Mouse (Mus musculus): Measurements from ENCODE around the gene Gm6763. TPM values are rescaled to one million over a fixed set of nuclear protein-coding genes. Genes with fewer than 3 reads are reported as not detected.
"Not testable (repeated sequence)": the region's sequence is repeated elsewhere in the genome, so short reads cannot be mapped to it uniquely, and the experiment has no call there.

Gene Gm6763
- not detected for total RNA-seq (2021)
- long read RNA-seq, experiment 1, result 0 reads
- long read RNA-seq, experiment 2, result 0 reads

DNA sequence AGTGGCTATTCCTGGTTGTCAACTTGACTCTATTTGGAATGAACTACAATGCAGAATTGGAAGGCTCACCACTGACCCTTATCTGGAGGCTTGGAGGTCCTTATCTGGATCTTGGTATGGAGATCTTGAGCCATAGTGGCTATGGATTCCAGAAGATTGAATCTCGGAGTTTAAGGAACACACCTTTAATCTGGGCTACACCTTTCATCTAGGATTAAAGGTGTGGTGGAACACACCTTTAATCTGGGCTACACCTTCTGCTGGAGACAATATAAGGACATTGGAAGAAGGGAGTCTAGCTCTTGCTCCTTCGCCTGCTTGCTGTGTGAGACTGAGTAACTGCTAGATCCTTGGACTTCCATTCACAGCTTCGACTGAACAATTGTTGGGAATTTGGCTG is at the start of gene Gm6763:
TSS of gene Gm6763 (plus strand) at position 301 of the 400 bp plus-strand sequence.
- DNase-seq (ENCODE audit: low spot score in 2 of 2), result not testable (repeated sequence)

DNA sequence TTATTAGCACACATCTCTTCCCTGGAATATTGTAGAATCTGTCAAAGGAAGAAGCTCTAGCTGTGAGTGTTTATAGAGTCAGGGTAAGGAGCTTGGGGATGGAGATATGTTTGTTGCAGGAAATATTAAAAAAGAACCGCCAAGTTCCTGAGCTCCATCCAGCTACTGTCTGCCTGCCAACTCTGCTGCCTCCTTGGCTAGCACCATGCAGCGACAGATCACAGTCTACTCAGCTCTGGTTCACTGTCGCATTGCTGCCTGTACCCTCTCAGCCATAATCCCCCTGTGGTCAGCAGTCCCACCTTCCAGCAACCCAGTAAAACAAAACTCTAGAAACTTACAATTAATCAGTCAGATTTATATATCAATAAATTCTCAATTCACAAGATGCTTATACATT is 41.3 kb upstream of the Gm6763 start:
- no peak for DNase-seq (ENCODE audit: low spot score in 2 of 2)

DNA sequence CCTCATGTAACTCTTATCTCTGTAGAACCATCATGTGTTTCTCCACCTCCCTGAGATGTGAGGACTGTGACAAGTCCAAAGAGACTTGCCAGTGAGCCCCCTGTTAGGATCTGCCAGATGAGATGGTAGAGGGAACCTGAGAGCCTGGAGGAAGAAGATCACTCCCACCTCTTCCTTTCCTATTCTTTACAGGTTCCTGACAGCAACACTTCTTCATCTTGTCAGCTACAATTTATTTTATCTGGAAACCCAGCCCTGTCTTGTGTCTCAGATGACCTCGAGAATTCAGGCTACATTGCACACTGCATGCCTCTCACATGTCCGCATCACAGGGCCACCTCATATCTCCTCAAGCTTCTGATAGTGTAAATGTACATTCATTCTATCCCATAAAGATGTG is 33.0 kb upstream of the Gm6763 start:
- no peak for DNase-seq (ENCODE audit: low spot score in 2 of 2)

DNA sequence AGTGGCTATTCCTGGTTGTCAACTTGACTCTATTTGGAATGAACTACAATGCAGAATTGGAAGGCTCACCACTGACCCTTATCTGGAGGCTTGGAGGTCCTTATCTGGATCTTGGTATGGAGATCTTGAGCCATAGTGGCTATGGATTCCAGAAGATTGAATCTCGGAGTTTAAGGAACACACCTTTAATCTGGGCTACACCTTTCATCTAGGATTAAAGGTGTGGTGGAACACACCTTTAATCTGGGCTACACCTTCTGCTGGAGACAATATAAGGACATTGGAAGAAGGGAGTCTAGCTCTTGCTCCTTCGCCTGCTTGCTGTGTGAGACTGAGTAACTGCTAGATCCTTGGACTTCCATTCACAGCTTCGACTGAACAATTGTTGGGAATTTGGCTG is 8.6 kb upstream of the Gm6763 start, which contains the start of gene Gm21293:
TSS of gene Gm21293 (plus strand) at position 301 of the 400 bp plus-strand sequence.
- DNase-seq (ENCODE audit: low spot score in 2 of 2), result not testable (repeated sequence)

DNA sequence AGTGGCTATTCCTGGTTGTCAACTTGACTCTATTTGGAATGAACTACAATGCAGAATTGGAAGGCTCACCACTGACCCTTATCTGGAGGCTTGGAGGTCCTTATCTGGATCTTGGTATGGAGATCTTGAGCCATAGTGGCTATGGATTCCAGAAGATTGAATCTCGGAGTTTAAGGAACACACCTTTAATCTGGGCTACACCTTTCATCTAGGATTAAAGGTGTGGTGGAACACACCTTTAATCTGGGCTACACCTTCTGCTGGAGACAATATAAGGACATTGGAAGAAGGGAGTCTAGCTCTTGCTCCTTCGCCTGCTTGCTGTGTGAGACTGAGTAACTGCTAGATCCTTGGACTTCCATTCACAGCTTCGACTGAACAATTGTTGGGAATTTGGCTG is 8.4 kb downstream of the Gm6763 start, which contains the start of gene Gm8764:
TSS of gene Gm8764 (plus strand) at position 301 of the 400 bp plus-strand sequence.
- DNase-seq (ENCODE audit: low spot score in 2 of 2), result not testable (repeated sequence)

DNA sequence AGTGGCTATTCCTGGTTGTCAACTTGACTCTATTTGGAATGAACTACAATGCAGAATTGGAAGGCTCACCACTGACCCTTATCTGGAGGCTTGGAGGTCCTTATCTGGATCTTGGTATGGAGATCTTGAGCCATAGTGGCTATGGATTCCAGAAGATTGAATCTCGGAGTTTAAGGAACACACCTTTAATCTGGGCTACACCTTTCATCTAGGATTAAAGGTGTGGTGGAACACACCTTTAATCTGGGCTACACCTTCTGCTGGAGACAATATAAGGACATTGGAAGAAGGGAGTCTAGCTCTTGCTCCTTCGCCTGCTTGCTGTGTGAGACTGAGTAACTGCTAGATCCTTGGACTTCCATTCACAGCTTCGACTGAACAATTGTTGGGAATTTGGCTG is 16.9 kb downstream of the Gm6763 start, which contains the start of gene Gm21304:
TSS of gene Gm21304 (plus strand) at position 301 of the 400 bp plus-strand sequence.
- not testable (repeated sequence) for DNase-seq (ENCODE audit: low spot score in 2 of 2)

DNA sequence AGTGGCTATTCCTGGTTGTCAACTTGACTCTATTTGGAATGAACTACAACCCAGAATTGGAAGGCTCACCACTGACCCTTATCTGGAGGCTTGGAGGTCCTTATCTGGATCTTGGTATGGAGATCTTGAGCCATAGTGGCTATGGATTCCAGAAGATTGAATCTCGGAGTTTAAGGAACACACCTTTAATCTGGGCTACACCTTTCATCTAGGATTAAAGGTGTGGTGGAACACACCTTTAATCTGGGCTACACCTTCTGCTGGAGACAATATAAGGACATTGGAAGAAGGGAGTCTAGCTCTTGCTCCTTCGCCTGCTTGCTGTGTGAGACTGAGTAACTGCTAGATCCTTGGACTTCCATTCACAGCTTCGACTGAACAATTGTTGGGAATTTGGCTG is 25.4 kb downstream of the Gm6763 start, which contains the start of gene Gm21312:
TSS of gene Gm21312 (plus strand) at position 301 of the 400 bp plus-strand sequence.
- DNase-seq (ENCODE audit: low spot score in 2 of 2), result not testable (repeated sequence)

DNA sequence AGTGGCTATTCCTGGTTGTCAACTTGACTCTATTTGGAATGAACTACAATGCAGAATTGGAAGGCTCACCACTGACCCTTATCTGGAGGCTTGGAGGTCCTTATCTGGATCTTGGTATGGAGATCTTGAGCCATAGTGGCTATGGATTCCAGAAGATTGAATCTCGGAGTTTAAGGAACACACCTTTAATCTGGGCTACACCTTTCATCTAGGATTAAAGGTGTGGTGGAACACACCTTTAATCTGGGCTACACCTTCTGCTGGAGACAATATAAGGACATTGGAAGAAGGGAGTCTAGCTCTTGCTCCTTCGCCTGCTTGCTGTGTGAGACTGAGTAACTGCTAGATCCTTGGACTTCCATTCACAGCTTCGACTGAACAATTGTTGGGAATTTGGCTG is 33.9 kb downstream of the Gm6763 start, which contains the start of gene Gm20765:
TSS of gene Gm20765 (plus strand) at position 301 of the 400 bp plus-strand sequence.
- DNase-seq (ENCODE audit: low spot score in 2 of 2), result not testable (repeated sequence)

DNA sequence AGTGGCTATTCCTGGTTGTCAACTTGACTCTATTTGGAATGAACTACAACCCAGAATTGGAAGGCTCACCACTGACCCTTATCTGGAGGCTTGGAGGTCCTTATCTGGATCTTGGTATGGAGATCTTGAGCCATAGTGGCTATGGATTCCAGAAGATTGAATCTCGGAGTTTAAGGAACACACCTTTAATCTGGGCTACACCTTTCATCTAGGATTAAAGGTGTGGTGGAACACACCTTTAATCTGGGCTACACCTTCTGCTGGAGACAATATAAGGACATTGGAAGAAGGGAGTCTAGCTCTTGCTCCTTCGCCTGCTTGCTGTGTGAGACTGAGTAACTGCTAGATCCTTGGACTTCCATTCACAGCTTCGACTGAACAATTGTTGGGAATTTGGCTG is 42.4 kb downstream of the Gm6763 start, which contains the start of gene Gm4340:
TSS of gene Gm4340 (plus strand) at position 301 of the 400 bp plus-strand sequence.
- DNase-seq (ENCODE audit: low spot score in 2 of 2), result not testable (repeated sequence)

Other genes starting within 250 kb of the Gm6763 start
- gene Gm21293, start 8.5 kb upstream of the Gm6763 start, total RNA-seq (2021), result not detected
- not detected for gene Gm8764, start 8.5 kb downstream of the Gm6763 start, total RNA-seq (2021)
- not detected for gene Gm21304, start 17.0 kb downstream of the Gm6763 start, total RNA-seq (2021)
- not detected for gene Gm21312, start 25.5 kb downstream of the Gm6763 start, total RNA-seq (2021)
- gene Gm20765, start 34.0 kb downstream of the Gm6763 start, total RNA-seq (2021), result not detected
- not detected for gene Gm4340, start 42.5 kb downstream of the Gm6763 start, total RNA-seq (2021)